Mouse (Mus musculus) heart, adult 2 months (tissue): ENCODE data around the gene Btn2a2.

ENCODE experiments used
- CTCF ChIP-seq: fragments of 200-600 bp; IDR thresholded peaks from 2 replicates; pipeline ENCODE4 v1.8.1; 2022; ENCODE audit warnings: antibody characterized with exemption, mild to moderate bottlenecking, moderate library complexity
- EP300 ChIP-seq: fragments of 200-500 bp; IDR thresholded peaks from 2 replicates; pipeline ENCODE4 v1.6.1; 2011; ENCODE audit warnings: low read depth, low read length, control low read depth; ENCODE audit not compliant: insufficient read depth
- POLR2A ChIP-seq: fragments of 200-500 bp; IDR thresholded peaks from 2 replicates; pipeline ENCODE4 v1.6.1; 2011; ENCODE audit warnings: mild to moderate bottlenecking, low read depth, low read length, control low read depth; ENCODE audit not compliant: insufficient read depth

DNA sequence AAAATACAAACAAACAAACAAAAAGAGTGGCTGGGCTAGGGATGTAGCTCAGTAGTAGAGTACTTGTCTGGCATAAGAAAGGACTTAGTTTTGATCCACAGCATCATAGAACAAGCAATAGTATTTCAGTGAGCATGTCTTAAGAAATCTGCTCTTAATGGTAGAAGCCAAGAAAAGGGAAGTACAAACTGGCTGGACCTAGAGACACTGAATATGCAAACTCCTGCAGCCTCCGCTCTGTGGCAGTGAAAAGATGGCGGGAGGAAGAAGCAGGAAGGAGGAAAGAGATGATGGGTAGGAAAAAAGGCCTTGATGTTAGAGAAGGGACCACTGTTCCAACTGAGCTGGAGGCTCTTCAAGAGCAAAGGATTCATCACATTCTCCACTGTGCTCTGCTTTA, 5.5 kb downstream of the Btn2a2 start:
- no peak for TF ChIP-seq POLR2A
- TF ChIP-seq CTCF, result no peak
- TF ChIP-seq EP300, result no peak
